Mouse (Mus musculus) naive thymus-derived CD4-positive, alpha-beta T cell, adult 2 months (primary cell): ENCODE measurements around the gene Cfap298.

Source experiments
- DNase-seq: peaks from one replicate; pipeline ENCODE4 v3.0.0-alpha.2; 2011; ENCODE audit warnings: low read depth

The Cfap298 gene

GRCm38 (mm10) chr16:90911766-90912165 is 23.1 kb downstream of the Cfap298 start:
- DNase-seq, result no peak

GRCm38 (mm10) chr16:90910855-90911533 is 23.9 kb downstream of the Cfap298 start:
- DNase-seq, result no peak

- no peak for DNase-seq
These were observed 27.7 kb downstream of the Cfap298 start for GRCm38 (mm10) chr16:90907250-90907649.

- DNase-seq, result no peak
These were observed 31.6 kb downstream of the Cfap298 start for GRCm38 (mm10) chr16:90903300-90903699.

GRCm38 (mm10) chr16:90901364-90901763 is 33.5 kb downstream of the Cfap298 start:
- DNase-seq, result no peak

GRCm38 (mm10) chr16:90899498-90899897 is 35.4 kb downstream of the Cfap298 start:
- no peak for DNase-seq

- no peak for DNase-seq
These were observed 37.3 kb downstream of the Cfap298 start for GRCm38 (mm10) chr16:90897651-90898050.

GRCm38 (mm10) chr16:90893792-90894191 is 41.1 kb downstream of the Cfap298 start:
- DNase-seq, result no peak

- DNase-seq, result no peak
These were observed 41.9 kb downstream of the Cfap298 start for GRCm38 (mm10) chr16:90893019-90893418.

- DNase-seq, result no peak
These were observed 42.8 kb downstream of the Cfap298 start for GRCm38 (mm10) chr16:90892081-90892480.

- DNase-seq, result no peak
These were observed 43.3 kb downstream of the Cfap298 start for GRCm38 (mm10) chr16:90891601-90892000.

GRCm38 (mm10) chr16:90890683-90891082 is 44.2 kb downstream of the Cfap298 start:
- DNase-seq, result no peak

GRCm38 (mm10) chr16:90885781-90886565 is 48.9 kb downstream of the Cfap298 start:
- DNase-seq, result no peak

- no peak for DNase-seq
These were observed 49.6 kb downstream of the Cfap298 start for GRCm38 (mm10) chr16:90885351-90885750.

GRCm38 (mm10) chr16:90882501-90882977 is 52.4 kb downstream of the Cfap298 start:
- no peak for DNase-seq

- DNase-seq, result no peak
These were observed 56.6 kb downstream of the Cfap298 start for GRCm38 (mm10) chr16:90878135-90878860.
